Mouse (Mus musculus) kidney, postnatal 36 days (tissue): Measurements from ENCODE around the gene Rxylt1.
A peak's percentile ranks its signal among the peaks of the same experiment; 100 is the strongest.

Experiments
- DNase-seq, 2 experiments: peaks; one replicate each; pipeline ENCODE4 v3.0.0; 2021 to 2022; ENCODE audit warnings: mixed read lengths in 2 of 2

Rxylt1 gene

DNA sequence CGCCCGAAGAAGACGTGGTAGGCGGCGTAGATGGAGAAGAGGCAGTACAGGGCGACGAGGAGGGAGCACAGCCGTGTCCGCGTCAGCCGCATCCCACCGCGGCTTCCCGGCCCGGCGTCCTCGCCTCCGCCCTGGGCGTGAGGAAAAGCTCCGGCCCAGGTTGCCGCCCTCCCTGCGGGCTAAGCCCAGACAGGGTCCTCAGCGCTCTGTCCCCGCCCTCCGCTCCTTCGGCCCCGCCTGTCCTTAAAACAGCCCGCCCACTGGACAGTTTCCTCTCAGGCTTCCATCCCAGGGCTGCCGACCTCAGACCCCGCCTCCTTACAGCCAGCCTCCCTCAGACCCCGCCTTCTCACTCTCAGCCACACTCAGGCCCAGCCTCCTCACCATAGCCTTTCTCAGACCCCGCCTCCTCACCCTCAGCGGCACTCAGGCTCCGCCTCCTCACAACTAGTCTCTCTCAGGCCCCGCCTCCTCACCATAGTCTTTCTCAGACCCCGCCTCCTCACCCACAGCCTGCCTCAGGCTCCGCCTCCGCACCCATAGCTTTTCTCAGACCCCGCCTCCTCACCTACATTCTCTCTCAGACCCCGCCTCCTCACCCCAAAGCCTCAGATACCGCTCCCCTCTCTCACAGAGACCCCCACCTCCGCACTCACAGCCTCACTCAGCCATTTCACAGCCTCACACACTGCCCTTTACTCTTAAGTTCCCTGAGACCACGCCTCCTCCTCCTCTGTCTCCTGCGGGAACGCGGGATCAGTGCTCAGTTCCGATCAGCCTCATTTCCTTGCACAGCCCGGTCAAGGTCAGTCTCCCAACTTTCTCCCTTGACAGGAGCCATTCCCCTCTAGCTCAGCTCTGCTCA is at the start of gene Rxylt1:
Gene Rxylt1 (minus strand): TSS at position 392 of the 865 bp plus-strand sequence.
- DNase-seq = peak; percentile 96 to 99

DNA sequence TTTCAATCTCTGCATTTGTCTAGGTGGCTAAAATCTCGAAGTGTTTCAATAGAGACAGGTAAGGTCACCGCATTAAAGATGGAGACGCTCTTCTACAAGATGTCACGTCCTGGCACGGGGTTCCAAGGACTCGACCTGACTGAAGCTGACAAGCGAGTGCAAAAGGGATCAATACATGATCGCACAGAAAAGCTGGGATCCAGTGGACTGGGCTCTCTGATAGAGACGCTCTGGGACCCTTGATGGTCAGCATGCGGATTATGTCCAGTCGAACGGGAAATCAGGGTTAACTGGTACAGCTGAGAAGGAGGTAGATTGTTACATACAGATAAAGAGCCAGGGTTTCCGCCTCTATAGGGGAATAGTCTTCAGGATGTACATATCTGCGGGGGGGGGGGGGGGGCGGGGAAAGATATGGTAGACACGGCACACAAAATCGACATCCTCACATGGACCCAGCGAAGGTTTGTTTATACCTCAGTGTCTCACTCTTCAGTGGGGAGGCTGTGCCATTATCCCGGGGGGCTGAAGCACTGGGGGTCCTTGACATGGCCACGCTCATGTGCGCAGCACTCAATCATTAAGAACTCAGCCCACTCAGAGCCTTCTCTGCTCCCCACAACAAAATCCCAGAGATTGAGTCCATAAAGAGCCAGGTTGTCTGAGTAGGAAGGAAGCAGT is 24.3 kb upstream of the Rxylt1 start:
- no peak for DNase-seq

DNA sequence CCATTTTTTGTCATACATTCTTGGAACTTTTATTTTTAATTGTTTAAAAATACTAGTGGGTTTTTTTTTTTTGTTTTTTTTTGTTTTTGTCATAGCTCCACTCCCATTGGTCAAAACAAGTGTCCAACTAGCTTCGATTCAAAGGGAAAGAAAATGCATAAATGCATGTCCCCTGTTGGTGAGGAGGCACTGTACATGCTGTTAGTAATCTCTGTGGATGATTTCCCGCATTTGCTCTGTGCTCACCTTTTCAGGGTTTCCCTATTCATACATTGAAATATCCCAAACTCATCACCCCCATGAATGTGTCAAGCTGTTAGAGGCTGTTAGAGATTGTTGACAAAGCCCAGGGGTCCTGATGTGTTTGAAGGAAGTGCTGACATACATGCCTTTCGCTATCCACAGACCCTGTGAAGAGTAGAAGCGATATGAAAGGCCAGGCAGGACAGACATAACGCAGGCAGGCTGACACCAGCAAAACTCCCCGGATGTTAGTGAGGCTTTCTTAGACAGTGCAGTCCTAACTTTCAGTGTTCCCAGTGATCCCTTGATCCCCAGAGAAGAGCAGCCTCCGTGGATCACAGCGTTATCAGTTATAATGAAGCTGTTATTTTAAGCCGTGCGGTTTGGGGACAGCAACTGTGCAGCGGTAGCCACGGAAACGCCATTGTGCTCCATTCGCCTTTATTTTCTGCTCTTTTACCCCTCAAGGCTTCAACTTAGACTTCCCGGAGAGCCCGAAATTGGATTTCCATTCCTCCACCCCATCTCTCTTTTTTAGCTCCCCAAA is 23.5 kb upstream of the Rxylt1 start:
- no peak for DNase-seq

DNA sequence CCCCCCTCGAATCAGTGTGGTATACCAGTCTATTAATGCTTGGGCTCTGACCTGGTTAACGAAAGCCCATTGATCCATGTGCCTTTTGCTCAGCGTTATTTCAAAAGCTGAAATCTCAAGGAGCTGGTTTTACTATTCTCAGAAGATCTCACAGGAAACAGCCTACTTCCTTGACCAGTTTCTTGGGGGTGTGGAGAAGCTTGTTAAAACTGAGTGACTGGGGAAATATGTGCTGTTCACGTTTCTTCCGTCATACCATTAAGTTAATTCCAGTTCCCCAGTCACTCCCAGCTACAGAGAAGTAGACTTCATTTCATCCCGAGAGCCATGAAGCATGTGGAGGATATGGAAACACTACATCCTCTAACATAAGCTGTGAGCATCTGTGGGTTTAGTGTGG is 22.3 kb upstream of the Rxylt1 start:
- DNase-seq = no peak

DNA sequence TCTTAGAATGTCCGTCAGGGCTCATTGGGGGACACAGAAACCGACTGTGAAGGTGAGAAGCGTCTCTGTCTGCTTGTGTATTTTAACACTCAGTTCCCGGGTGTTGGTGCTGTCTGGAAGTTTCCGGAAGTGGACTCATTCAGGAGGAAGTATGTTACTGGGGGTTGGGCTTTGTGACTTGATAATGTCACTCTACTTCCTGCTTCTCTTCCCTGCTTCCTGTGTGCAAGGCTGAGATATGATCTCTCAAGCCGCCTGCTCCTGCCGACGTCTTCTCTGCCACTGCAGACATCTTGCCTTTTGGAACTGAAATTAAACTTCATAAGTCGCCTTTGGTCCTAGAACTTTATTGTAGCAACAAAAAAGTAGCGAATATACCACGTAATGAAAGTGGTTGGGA is 19.5 kb upstream of the Rxylt1 start:
- no peak for DNase-seq

DNA sequence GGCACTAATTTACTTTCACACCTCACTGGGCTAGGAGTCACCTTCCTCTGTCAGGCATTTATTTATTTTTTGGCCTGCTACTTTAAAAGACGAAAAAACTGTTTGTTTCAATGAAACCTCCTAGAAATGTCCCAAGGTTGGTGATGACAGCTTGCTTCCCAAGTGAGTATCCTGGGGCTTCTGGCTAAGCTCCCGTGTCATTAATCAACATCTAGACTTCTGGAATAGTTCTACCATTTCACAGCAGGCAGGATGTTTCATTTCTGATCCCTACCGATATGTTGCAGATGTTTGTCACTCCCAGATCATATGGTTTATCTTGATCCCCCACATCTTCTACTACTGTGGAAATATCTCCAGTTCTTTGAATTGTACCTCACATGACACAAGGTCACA is 9.5 kb upstream of the Rxylt1 start:
- no peak for DNase-seq

DNA sequence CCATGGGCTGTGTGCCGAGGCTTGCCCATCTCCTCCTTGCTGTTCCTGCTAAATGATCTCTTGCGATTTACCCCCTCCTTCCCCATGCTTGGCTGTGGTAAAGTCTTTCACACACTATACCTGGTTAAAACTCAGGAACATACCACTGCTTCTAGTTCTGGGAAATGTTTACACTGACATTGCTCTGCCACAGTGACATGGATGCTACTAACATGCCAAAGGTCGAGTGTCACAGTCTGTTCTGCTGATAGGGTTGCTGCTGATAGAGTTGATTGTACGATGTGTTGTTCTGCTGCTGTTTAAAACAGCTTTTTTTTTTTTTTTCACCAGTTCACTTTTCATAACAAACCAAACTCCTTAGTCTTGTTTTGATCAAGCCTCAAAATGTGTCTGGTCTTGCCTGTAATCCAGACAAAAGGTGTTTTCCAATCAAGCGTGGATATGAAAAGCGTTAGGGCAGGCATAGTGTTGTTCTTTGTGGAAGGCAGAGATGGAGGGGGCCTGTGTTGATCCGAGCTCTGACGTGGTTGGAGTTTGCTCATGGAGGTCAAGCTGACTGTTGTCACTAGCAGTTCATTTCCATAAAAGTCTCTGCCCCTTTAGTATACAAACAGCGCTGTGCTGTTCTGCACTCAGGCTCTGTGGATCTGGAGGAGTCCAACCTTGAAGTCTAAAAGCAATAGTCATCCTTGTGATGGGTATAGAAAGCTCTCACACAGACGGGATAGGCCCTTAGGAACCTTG is 8.9 kb upstream of the Rxylt1 start:
- DNase-seq = no peak

DNA sequence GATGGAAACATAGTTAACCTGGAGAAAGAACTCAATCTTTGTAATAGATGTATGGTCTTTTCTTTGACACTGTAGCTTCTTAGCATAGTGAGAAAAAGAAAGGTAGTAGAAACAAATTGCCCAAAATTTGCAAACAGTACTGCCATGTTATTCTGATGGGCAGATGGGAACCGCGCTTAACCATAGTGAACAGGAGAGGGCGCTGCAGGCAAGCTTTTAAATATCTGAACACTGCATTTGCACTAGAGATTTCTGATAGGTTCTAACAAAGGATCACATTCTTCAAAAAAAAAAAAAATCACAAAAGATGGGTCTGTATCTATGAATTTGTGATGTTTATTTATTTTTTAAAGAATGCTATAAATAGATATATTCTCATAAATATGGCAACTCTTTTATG is 8.2 kb upstream of the Rxylt1 start:
- peak; percentile 35 to 77 for DNase-seq

DNA sequence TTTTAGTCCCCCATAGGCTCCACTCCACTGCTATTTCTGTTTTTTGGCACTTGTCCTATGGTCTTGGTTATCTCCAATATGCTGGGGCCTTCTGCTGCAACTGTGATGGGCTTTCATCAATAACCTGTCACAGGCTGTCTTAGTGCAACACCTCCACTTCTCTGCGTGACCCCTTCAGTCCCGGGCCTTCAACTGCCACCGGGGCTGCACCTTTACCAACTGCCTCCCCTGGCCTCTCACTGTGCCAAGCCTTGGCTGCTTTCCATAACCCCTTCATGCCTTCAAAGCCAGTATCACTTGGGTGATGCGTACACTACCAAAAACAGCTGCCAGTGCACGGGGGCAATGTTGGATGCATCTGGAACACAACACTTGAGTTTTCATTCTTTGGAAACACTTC is 5.5 kb upstream of the Rxylt1 start:
- no peak for DNase-seq

DNA sequence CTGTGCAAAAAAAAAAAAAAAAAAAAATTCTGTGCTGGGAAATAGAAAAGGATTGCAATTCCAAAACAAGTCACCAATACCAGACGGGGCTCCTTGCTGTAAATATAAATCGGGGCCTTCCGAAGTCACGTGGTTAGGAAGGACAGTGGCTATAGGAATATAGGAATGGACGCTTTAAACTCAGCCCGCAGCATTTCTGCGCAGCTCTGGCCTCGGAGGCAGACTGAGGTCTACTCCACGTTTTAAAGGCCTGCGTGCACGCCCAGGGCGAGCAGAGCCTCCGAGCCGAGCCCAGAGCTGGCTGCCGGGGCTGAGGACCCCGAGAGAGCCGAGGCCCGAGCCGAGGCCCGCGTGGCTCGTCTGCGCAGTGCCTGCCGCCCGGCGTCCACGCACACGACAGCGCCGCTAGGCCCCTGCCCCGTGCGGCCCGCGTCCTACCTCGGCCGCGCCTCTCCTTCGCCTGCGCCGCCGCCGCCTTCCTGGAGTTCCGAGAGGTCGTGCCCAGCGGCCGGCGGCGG is 650 bp downstream of the Rxylt1 start:
- DNase-seq = no peak

DNA sequence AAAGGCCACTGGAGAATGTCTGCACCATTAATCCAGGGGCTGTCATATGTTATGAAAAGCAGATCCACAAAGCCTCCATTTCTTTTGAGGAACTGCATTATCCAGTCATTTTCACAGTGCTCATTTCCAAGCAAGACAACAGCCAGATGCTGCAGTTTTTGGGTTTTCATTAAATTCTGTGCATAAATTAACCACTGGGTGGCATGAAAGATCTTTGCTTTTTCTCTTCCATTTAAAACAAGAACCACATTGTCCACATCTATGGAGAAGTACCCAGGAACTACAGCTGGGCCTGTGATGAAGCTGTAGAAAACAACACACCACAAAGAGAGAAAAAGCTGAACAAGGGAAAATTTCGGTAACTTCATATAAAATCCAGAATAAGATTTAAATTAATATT is 6.7 kb downstream of the Rxylt1 start:
- DNase-seq = no peak

DNA sequence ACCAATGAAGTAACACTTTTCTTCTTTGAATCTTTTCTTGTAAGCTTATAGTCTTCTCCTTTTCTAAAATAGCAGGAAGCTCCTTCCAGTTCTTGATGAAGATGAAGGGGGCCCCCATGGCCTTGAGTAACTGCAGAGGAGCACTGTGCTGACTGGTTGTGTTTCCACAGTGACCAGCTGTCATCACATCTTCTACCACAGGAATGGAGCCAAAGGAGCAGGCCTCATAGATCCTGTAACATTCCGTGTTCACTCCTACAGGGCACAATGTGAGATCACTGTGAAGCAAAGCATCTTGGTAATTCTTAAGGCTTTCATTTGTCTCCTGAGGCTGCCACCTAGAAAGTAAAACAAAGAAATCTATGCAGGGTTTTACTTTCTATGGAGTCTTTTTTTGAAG is 15.8 kb downstream of the Rxylt1 start:
- DNase-seq = no peak

DNA sequence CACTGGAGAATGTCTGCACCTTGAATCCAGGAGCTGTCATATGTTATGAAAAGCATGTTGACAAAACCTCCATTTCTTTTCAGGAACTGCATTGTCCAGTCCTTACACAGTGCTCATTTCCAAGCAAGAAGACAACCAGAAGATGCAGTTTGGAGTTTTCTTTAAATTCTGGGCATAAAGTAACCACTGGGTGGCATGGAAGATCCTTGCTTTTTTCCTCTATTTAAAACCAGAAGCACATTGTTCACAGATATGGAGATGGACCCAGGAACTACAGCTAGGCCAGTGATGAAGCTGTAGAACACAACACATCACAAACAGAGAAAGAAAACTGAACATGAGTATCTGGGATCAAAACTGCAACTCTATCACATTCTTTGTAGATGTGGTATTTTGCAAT is 28.0 kb downstream of the Rxylt1 start:
- DNase-seq = no peak

DNA sequence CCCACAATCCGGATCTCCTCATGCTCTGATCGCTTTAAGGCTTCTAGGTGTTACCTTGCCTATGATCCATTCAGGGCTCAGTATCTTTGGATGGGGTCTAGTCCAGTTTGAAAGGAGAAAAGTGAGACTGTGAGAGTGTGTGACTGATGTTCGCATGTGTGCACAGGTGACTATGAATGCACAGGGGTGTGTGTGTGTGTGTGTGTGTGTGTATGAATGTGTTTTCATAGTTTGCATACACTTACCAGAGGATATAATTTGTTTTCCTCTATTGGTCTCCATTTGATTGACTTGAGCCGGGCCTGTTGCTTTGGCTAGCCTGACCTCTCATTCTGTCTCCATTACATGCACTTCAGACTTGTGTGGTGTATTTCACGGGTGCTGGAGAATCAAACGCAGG is 41.3 kb downstream of the Rxylt1 start:
- DNase-seq = no peak

DNA sequence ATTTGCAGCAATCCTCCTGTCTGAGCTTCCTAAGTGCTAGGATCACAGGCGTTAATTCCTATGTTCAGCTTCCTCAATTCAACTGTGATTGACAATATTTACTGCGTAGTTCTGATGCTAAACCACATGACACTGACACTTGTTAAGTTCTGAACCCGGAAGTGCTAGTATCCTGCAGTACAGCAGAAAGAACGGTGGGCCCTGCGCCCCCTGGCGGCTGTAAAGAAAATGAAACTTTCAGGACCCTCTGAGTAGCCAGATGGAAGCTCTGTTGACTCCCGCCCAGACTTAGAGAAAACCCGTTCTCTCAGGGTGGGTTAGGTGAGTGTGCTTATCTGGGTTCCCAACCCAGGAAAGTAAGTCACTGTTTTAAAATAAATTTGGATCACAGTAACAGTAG is 42.6 kb downstream of the Rxylt1 start:
- DNase-seq = peak; percentile 34 to 73

DNA sequence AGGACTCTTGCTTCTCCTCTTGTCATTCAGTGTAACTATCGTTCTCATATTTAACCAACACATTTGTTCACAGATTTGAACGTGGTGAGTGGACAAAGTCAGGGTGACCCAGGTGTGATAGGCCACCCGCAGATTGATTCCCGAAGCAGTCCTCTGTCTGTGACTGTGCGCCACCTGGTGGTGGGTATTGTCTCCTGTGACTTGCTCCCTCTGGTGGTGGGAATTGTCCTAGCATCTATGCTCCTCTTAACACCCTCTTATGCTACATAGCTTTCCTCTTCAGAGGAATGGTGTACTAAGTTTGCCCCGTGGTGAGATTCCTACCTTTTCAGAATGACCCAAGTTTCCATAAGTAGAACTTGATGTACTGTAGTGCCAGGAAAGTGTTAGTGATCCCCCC is 45.3 kb downstream of the Rxylt1 start:
- peak; percentile 75 to 92 for DNase-seq

DNA sequence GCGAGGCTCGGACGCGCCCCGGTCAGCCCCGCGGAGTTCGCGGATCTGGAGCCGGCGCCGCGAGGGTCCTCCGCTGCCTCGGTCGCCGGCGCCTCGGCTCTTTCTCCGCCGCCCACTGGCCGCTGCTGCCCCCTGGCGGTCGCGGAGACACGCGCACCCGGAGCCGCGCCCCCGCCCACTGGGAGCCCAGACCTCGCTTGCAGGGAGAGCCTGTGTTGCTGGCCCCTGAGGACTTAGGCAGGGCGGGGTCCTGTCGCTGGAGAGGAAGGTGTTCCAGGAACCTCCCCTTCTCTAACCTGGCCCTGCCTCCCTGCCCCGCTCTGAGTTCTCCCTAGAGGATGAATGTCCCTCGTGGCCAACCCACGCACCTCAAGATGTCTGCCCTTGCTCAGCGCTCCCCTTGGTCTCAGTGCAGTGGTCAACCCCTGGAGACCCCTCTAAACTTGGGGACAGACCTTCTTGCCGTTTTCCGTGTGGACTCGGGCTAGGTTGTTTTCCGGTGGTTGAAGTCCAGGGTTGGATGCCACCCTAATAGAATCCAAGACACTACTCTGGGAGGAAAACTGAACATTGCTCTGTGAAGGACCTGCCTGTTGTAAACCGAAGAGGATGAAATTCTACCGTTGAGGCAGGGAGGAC is 49.3 kb downstream of the Rxylt1 start:
- DNase-seq = peak; percentile 69 to 92

DNA sequence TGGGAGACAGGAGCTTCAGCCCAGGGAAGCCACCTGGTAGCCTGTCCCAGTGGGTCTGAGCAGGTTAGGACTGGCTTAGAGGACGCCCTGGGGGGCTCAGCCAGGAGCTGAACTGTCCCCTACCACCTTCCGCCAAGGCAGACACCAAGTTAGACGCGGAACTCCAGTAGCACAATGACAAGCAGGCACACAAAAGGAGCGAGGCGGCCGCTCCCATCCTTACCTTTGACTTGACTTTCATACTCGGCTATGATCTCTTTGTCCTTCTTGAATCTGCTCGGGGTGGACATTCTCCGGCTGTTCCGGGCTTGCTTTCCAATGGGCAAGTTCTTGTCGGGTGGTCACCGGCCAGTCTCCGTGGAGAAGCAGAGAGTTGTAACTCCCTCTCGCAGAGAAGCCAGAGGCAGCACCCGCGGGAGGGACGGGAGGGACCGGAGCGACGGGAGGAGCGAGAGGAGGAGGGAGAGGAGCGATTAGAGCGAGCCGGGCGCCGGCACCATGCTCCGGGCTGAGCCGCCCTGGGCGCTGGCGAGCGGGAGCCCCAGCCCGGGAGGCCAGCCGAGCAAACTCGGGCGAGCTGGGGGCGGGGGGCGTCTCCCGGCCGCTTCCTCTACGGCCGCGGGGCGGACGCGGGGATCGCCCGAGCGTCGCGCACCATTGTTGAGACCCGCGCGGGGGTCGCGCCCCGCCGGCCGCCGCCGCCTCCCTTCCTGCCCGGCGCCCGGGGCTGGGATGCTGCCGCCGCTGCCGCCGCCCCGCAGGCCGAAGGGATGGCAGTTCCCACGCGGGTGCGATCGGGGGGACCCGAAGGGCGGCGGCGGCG is 50.1 kb downstream of the Rxylt1 start, which contains the start of gene Srgap1:
Gene Srgap1 (minus strand): TSS at position 412 of the 823 bp plus-strand sequence.
- DNase-seq = peak; percentile 44 to 69

DNA sequence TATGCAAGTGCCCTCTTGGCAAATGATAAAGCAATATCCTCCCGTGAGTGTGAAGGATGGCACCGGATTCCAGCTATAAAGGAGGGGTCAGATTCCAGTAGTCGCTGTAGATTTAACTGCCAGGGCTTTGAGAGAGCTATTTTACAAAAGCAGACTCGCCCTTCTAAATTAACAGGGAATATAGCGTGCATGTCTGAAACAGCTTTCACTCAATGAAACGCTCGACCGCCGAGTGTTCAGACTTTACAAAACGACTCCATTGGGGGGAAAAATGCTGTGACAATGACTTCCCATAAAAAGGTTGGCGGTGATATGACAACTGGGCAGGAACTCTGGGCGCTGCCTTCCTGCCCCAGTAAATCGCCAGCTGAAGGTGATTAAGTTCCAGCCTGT is 50.7 kb downstream of the Rxylt1 start:
- DNase-seq = no peak

DNA sequence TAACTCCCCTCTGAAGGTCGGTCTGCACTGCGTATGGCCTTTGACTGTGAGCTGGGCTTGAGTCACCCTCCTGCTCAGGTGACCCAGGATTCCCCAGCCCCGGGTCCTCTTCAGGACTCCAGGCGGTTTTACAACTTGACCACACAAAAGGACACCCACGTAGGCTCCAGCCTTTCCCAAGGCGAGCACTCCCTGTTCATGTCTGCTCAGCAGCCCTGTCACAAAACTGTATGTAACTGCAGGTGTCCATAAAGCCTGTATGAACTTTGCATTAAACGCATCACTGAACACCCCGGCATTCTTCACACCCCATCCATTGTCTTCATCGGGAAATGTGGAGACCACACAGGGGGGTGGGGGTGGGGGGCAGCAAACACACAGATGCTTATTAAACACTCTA is 51.2 kb downstream of the Rxylt1 start:
- DNase-seq = no peak

DNA sequence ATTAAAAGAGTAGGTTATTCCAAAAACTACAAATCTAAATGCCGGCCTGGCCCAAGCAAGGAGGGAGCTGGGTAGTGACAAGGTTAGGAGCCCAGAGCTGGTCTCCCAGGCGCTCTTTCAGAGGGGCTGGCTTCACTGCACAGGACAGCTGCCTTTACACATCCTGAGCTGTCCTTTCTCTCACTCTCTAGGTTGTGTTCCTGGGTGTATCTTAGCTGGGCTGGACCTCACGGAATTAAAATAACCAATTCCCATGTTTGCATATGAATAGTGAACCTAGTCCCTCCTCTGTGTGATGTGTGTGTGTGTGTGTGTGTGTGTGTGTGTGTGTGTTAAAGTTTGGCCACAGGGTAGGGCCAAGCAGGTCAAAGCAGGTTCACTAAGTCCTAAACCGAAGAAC is 52.2 kb downstream of the Rxylt1 start:
- DNase-seq = no peak
